Mouse (Mus musculus): ENCODE data around the gene Dglucy. TPM values are rescaled to one million over a fixed set of nuclear protein-coding genes. Genes with fewer than 3 reads are reported as not detected.

Gene Dglucy
- polyA plus RNA-seq (2017; shearing (Covaris generic)) = 9.3 TPM

GRCm38 (mm10) chr12:100778934-100779865 lies at the start of gene Dglucy:
TSS of gene Dglucy (plus strand) at chr12:100779057.

GRCm38 (mm10) chr12:100907598-100908297 lies 128.9 kb downstream of the Dglucy start, which contains the start of gene Gpr68:
TSS of gene Gpr68 (minus strand) at chr12:100908198.

Other genes starting within 250 kb of the Dglucy start
- 10.0 TPM for gene Rps6ka5, start 52.1 kb upstream of the Dglucy start, polyA plus RNA-seq (2017; shearing (Covaris generic))
- gene Gpr68, start 129.1 kb downstream of the Dglucy start, polyA plus RNA-seq (2017; shearing (Covaris generic)) = 8.8 TPM
- 179 TPM for gene Ccdc88c, start 250.0 kb downstream of the Dglucy start, polyA plus RNA-seq (2017; shearing (Covaris generic))